Mouse (Mus musculus): ENCODE results near the gene St6galnac3.

GRCm38 (mm10) chr3:153566100-153566499 is 158.9 kb downstream of the St6galnac3 start:
- TF ChIP-seq CTCF (IDR thresholded peaks at IDR 0.05; ENCODE audit: low read depth) (no peak), EP300 (optimal IDR thresholded peaks at IDR 0.05) (no peak)
